Mouse (Mus musculus) limb, embryonic 15.5 days (tissue): ENCODE data around the gene Mettl17. TPM values are rescaled to one million over a fixed set of nuclear protein-coding genes. Genes with fewer than 3 reads are reported as not detected.

Experiments used
- ATAC-seq: fragments of 200-750 bp; cut with Nextera tagmentation; 2 replicates; pipeline ENCODE4 v1.8.0; 2017; ENCODE audit warnings: low read depth, moderate TSS enrichment; ENCODE audit not compliant: insufficient number of reproducible peaks, low FRiP score, low TSS enrichment
- H3K27ac ChIP-seq: fragments of 300-500 bp; sonication (generic); 2 replicates; pipeline ENCODE4 v1.5.1; 2015; ENCODE audit warnings: moderate library complexity, mild to moderate bottlenecking, inconsistent platforms
- H3K27me3 ChIP-seq: fragments of 300-500 bp; sonication (generic); 2 replicates; pipeline ENCODE4 v1.6.1; 2015; ENCODE audit warnings: inconsistent platforms
- H3K36me3 ChIP-seq: fragments of 300-500 bp; sonication (generic); 2 replicates; pipeline ENCODE4 v1.6.1; 2015; ENCODE audit warnings: inconsistent platforms
- H3K4me1 ChIP-seq: fragments of 300-500 bp; sonication (generic); 2 replicates; pipeline ENCODE4 v1.6.1; 2015; ENCODE audit warnings: inconsistent platforms
- H3K4me2 ChIP-seq: fragments of 300-500 bp; sonication (generic); 2 replicates; pipeline ENCODE4 v1.6.1; 2015; ENCODE audit warnings: mild to moderate bottlenecking, inconsistent platforms
- H3K4me3 ChIP-seq: fragments of 300-500 bp; sonication (generic); 2 replicates; pipeline ENCODE4 v1.5.1; 2015; ENCODE audit warnings: mild to moderate bottlenecking, inconsistent platforms
- H3K9ac ChIP-seq: fragments of 300-500 bp; sonication (generic); 2 replicates; pipeline ENCODE4 v1.6.1; 2015; ENCODE audit warnings: inconsistent platforms
- H3K9me3 ChIP-seq: fragments of 300-500 bp; sonication (generic); 2 replicates; pipeline ENCODE4 v1.6.1; 2016; ENCODE audit warnings: inconsistent platforms
- WGBS: fragments of 180-500 bp; shearing (Covaris S2); methylation state at CpG from one replicate; pipeline ENCODE4 v1.1.7; 2015; 5-methylcytosine and 5-hydroxymethylcytosine counted together
- polyA plus RNA-seq: library from polyadenylated mRNA; unstranded; fragments of >200 nt; fragmentation: Nextera tagmentation; extraction: Ambion mirVana; gene quantifications from 2 replicates; pipeline ENCODE4 v1.2.1, GENCODE M21; 2015

The Mettl17 gene
- polyA plus RNA-seq, 1 experiment from 2014 or later: 46.8 TPM

DNA sequence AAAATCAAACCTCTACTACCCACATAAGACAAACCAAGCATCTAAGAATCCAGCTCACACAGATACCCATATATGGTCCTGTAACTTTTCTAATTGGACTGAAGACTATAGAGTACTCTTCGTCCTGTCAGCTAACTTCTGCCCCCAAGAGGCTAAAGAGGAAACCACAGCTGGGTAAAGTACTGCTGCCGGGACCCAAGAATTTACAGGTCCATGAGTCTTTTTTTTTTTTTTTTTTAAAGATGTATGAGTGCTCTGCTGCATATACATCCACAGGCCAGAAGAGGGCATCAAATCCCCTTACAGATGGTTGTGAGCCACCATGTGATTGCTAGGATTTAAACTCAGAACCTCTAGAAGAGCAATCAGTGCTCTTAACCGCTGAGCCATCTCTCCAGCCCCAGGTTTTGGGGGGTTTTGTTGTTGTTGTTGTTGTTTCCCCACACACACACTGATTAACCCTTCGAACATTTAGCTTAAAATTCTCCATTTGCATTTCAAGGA lies 1.1 kb upstream of the Mettl17 start:
- no peaks in the 10 kb centered on the region for H3K27me3 ChIP-seq
- ATAC-seq: no peak; the same call in 1 of the 2 replicates
- peaks cover 8% of the 10 kb centered on the region; the same call in 1 of the 2 replicates for H3K4me1 ChIP-seq
- H3K27ac ChIP-seq: peak overlapping the region; percentile 76
- peak overlapping the region; percentile 79 for H3K4me3 ChIP-seq
- H3K9ac ChIP-seq: no peak overlapping the region
- no peaks in the 10 kb centered on the region for H3K9me3 ChIP-seq
- peaks cover 20% of the 10 kb centered on the region for H3K36me3 ChIP-seq
- 0% methylated on average over 4 of the region's 4 CpGs for WGBS
- peak overlapping the region; percentile 86 for H3K4me2 ChIP-seq

GRCm38 (mm10) chr14:51884031-51884544 lies 554 bp upstream of the Mettl17 start:
- Histone ChIP-seq H3K9me3 (no peaks in the 10 kb centered on the region), H3K36me3 (peaks cover 25% of the 10 kb centered on the region), H3K4me1 (peaks cover 8% of the 10 kb centered on the region; the same call in 1 of the 2 replicates), H3K4me3 (peak overlapping the region; percentile 79), H3K9ac (no peak overlapping the region), H3K27me3 (no peaks in the 10 kb centered on the region), H3K4me2 (peak overlapping the region; percentile 86), H3K27ac (peak overlapping the region; percentile 76)
- WGBS: 1% methylated on average over 14 of the region's 14 CpGs
- 0 out of 2 replicates have a peak, but pooled peaks have one; percentile 18 for ATAC-seq

- H3K4me3 ChIP-seq: peak overlapping the region; percentile 79
Observed at GRCm38 (mm10) chr14:51886051-51886450, 1.4 kb downstream of the Mettl17 start.

GRCm38 (mm10) chr14:51889833-51890232 lies 5.2 kb downstream of the Mettl17 start:
- Histone ChIP-seq H3K9ac (no peak overlapping the region), H3K4me2 (no peak overlapping the region), H3K27ac (no peak overlapping the region), H3K4me3 (no peak overlapping the region), H3K9me3 (no peaks in the 10 kb centered on the region), H3K27me3 (no peaks in the 10 kb centered on the region), H3K36me3 (peaks cover 60% of the 10 kb centered on the region), H3K4me1 (peaks cover 8% of the 10 kb centered on the region; the same call in 1 of the 2 replicates)
- ATAC-seq: no peak
- 87% methylated on average over 6 of the region's 6 CpGs for WGBS

More at GRCm38 (mm10) chr14:51886051-51886450, 1.4 kb downstream of the Mettl17 start:
- Histone ChIP-seq H3K9me3 (no peaks in the 10 kb centered on the region), H3K27ac (no peak overlapping the region), H3K36me3 (peaks cover 45% of the 10 kb centered on the region), H3K4me2 (peak overlapping the region; percentile 86; the same call in 1 of the 2 replicates), H3K9ac (no peak overlapping the region), H3K27me3 (no peaks in the 10 kb centered on the region), H3K4me1 (peaks cover 8% of the 10 kb centered on the region; the same call in 1 of the 2 replicates)
- WGBS: 65% methylated on average over 6 of the region's 6 CpGs
- no peak for ATAC-seq

GRCm38 (mm10) chr14:51892191-51892939 lies 7.7 kb downstream of the Mettl17 start, which contains the start of gene Slc39a2:
TSS of gene Slc39a2 (plus strand) at chr14:51892889.
- no peak within 1 kb of the TSS for H3K9ac ChIP-seq
- no peak for ATAC-seq
- peaks cover 53% of the 10 kb centered on the region for H3K36me3 ChIP-seq
- H3K4me2 ChIP-seq: no peak within 1 kb of the TSS
- 0 out of 2 replicates have a peak, but pooled peaks cover 2% of the 10 kb centered on the region for H3K4me1 ChIP-seq
- WGBS: 89% methylated on average over 9 of the region's 9 CpGs
- H3K4me3 ChIP-seq: no peak within 1 kb of the TSS
- H3K9me3 ChIP-seq: no peaks in the 10 kb centered on the region
- H3K27ac ChIP-seq: no peak within 1 kb of the TSS
- no peaks in the 10 kb centered on the region for H3K27me3 ChIP-seq

- 23% methylated on average over 10 of the region's 10 CpGs for WGBS
Observed at GRCm38 (mm10) chr14:51893094-51893794, 8.6 kb downstream of the Mettl17 start.

DNA sequence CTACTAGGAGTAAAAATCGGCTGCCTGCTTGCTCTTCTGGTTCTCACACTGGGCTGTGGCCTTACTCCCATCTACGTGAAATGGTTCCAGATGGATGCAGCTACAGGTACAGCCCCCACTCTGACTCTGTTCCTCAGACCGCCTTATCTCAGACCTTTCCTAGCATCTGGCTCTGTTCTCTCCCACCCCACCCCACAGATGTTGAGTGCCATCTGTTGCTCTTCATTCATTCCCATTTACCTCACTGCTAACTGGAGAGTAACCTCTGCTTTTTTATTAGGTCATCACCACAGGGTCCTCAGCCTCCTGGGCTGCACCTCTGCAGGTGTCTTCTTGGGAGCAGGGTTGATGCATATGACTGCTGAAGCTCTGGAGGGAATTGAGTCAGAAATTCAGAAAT lies 9.2 kb downstream of the Mettl17 start:
- Histone ChIP-seq H3K4me1 (0 out of 2 replicates have a peak, but pooled peaks cover 2% of the 10 kb centered on the region), H3K9ac (no peak overlapping the region), H3K27me3 (no peaks in the 10 kb centered on the region), H3K4me3 (no peak overlapping the region), H3K4me2 (no peak overlapping the region), H3K27ac (no peak overlapping the region), H3K36me3 (peaks cover 39% of the 10 kb centered on the region), H3K9me3 (no peaks in the 10 kb centered on the region)
- WGBS: 54% methylated on average over 3 of the region's 3 CpGs
- no peak for ATAC-seq

More at GRCm38 (mm10) chr14:51893094-51893794, 8.6 kb downstream of the Mettl17 start:
- H3K4me3 ChIP-seq: no peak overlapping the region
- no peaks in the 10 kb centered on the region for H3K9me3 ChIP-seq
- ATAC-seq: no peak; the same call in 1 of the 2 replicates
- 0 out of 2 replicates have a peak, but pooled peaks cover 2% of the 10 kb centered on the region for H3K4me1 ChIP-seq
- no peak overlapping the region for H3K27ac ChIP-seq
- H3K4me2 ChIP-seq: no peak overlapping the region
- no peaks in the 10 kb centered on the region for H3K27me3 ChIP-seq
- H3K9ac ChIP-seq: no peak overlapping the region
- H3K36me3 ChIP-seq: peaks cover 44% of the 10 kb centered on the region

GRCm38 (mm10) chr14:51895071-51895470 lies 10.4 kb downstream of the Mettl17 start:
- Histone ChIP-seq H3K4me2 (no peak overlapping the region), H3K27ac (no peak overlapping the region), H3K9me3 (no peaks in the 10 kb centered on the region), H3K27me3 (no peaks in the 10 kb centered on the region), H3K9ac (no peak overlapping the region), H3K4me3 (no peak overlapping the region), H3K36me3 (peaks cover 27% of the 10 kb centered on the region), H3K4me1 (0 out of 2 replicates have a peak, but pooled peaks cover 2% of the 10 kb centered on the region)
- 82% methylated on average over 14 of the region's 14 CpGs for WGBS
- ATAC-seq: no peak

DNA sequence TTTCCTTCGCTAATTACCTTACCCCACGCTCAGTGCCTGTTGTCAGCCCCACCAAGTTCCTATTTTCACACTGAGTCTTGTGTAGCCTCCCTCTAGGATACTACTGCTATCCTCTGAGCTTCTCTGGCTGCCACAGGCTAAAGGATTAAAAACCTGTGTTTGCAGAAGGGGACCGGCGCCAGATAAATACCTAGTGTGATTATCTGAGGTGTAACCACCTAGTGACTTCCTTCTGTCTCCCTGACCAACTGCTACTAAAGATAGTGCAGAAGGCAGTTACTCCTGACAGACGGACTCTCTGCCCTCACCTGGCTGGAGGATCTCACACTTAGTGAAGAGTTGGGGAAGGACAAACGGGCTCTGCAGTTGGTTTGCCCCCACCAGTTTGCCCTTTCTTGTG lies 11.4 kb downstream of the Mettl17 start:
- Histone ChIP-seq H3K4me2 (no peak overlapping the region), H3K27me3 (no peaks in the 10 kb centered on the region), H3K4me3 (no peak overlapping the region), H3K27ac (no peak overlapping the region), H3K9ac (no peak overlapping the region), H3K9me3 (no peaks in the 10 kb centered on the region), H3K36me3 (peaks cover 17% of the 10 kb centered on the region), H3K4me1 (0 out of 2 replicates have a peak, but pooled peaks cover 2% of the 10 kb centered on the region)
- WGBS: 81% methylated on average over 6 of the region's 6 CpGs
- no peak for ATAC-seq

DNA sequence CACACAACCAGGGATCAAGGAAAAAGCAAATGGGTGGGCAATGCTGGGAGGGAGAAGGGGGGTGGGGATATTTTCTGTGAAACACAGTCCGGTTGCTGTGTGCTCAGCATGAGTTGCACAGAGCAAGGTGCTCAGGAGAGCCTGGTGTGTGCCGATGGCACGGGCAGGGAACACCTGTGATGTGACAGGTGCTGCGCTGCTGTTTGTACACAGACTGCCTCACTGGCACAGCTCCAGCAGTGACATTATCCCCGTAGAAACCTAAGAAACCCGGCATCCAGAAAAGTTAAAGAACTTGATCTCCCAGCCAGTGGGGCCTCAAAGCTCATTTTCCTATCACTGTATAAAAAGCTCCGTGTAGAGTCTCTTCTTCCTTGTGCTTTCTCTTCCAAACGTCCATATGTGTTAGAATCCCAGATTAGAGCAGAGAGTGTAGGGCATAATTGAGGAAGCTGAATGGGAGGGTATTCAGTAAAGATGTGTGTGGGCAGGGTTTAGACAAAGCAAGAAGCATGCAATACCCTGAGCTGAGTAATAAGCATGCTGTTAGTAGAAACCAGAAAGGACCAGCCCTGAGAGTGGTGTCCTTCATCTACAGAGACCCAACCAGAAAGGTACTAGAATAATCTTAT lies 12.0 kb downstream of the Mettl17 start:
- Histone ChIP-seq H3K4me1 (0 out of 2 replicates have a peak, but pooled peaks cover 2% of the 10 kb centered on the region), H3K9me3 (no peaks in the 10 kb centered on the region), H3K27ac (no peak overlapping the region), H3K4me2 (no peak overlapping the region), H3K4me3 (no peak overlapping the region), H3K9ac (no peak overlapping the region), H3K36me3 (peaks cover 11% of the 10 kb centered on the region), H3K27me3 (no peaks in the 10 kb centered on the region)
- 60% methylated on average over 8 of the region's 8 CpGs for WGBS
- ATAC-seq: no peak

DNA sequence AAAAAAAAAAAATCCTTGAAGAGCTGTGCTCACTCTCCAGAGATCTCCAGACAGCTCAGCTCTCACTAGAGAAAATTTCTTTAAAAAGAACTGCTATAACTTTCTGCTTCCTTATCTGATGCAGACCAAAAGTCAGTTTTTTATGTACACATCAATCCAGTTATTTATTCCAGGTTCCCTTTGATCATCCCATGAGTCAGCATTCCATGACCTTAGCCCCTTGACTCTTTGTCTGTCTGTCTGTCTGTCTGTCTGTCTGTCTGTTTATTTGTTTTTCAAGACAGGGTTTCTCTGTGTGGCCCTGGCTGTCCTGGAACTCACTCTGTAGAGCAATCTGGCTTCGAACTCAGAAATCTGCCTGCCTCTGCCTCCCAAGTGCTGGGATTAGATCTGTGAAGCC lies 14.7 kb downstream of the Mettl17 start:
- Histone ChIP-seq H3K27me3 (no peaks in the 10 kb centered on the region), H3K36me3 (0 out of 2 replicates have a peak, but pooled peaks cover 4% of the 10 kb centered on the region), H3K4me1 (0 out of 2 replicates have a peak, but pooled peaks cover 2% of the 10 kb centered on the region), H3K4me2 (no peak overlapping the region), H3K27ac (no peak overlapping the region), H3K9ac (no peak overlapping the region), H3K9me3 (no peaks in the 10 kb centered on the region), H3K4me3 (no peak overlapping the region)
- 94% methylated on average over 1 of the region's 1 CpGs for WGBS
- no peak for ATAC-seq
